Mouse (Mus musculus): ENCODE measurements around the gene Arhgap17. TPM values are rescaled to one million over a fixed set of nuclear protein-coding genes. Genes with fewer than 3 reads are reported as not detected.

The Arhgap17 gene
- polyA plus RNA-seq, 1 experiment from 2014 or later = 21.8 TPM

DNA sequence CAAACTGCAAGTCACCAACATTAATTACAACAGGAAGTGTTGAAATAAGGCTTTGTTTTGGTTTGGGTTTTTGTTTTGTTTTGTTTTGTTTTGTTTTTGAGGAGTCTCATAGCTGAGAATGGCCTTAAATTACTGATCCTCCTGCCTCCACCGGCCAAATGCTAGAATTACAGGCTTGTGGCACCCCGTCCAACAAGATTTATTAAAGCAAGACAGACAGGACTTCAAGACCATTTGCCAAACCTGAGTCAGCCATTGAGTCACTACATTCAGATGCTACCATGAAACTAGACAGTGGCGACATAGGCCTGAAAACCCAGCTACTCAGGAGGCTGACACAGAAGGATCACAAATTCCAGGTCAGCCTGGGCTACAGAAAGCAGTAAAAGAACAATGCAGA lies 1.8 kb upstream of the Arhgap17 start:
- H3K4me2 ChIP-seq (ENCODE audit: low read depth, low read length) = no peak overlapping the region
- no peaks in the 10 kb centered on the region for H3K27me3 ChIP-seq (replicated peaks; ENCODE audit: control insufficient read depth, insufficient read depth, low read length)
- ATAC-seq = no peak
- no peak overlapping the region for H3K27ac ChIP-seq (ENCODE audit: low read length)
- H3K4me3 ChIP-seq (ENCODE audit: low read length) = no peak overlapping the region
- H3K36me3 ChIP-seq (ENCODE audit: control insufficient read depth, insufficient read depth, low read length) = no peaks in the 10 kb centered on the region
- H3K9ac ChIP-seq (ENCODE audit: low read depth, low read length) = no peak overlapping the region
- 54% methylated on average over 3 of the region's 3 CpGs for WGBS
- H3K4me1 ChIP-seq (ENCODE audit: control insufficient read depth, insufficient read depth, low read length) = peaks cover 22% of the 10 kb centered on the region
- H3K9me3 ChIP-seq (ENCODE audit: control insufficient read depth, low read length) = no peaks in the 10 kb centered on the region

DNA sequence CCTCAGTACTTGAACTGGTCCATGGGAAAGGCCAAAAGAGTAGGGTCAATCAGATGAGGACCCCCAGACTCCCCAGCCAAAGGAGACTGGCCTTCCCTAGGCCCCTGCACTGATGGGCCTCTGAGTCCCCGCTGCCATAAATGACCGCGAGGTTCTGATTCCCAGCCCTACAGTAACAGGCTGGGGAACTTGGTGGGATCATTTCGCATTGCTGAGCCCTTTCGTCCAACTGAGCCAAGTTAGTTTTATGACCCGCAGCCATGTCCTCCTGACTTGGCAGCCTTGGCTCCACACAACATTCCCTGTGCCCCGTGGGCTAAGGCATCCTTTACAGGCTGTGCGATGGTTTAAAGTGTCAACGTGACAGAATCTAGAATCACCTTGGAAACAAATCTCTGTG lies 985 bp upstream of the Arhgap17 start:
- H3K27ac ChIP-seq (ENCODE audit: low read length) = peak overlapping the region; percentile 89
- 41% methylated on average over 9 of the region's 9 CpGs for WGBS

DNA sequence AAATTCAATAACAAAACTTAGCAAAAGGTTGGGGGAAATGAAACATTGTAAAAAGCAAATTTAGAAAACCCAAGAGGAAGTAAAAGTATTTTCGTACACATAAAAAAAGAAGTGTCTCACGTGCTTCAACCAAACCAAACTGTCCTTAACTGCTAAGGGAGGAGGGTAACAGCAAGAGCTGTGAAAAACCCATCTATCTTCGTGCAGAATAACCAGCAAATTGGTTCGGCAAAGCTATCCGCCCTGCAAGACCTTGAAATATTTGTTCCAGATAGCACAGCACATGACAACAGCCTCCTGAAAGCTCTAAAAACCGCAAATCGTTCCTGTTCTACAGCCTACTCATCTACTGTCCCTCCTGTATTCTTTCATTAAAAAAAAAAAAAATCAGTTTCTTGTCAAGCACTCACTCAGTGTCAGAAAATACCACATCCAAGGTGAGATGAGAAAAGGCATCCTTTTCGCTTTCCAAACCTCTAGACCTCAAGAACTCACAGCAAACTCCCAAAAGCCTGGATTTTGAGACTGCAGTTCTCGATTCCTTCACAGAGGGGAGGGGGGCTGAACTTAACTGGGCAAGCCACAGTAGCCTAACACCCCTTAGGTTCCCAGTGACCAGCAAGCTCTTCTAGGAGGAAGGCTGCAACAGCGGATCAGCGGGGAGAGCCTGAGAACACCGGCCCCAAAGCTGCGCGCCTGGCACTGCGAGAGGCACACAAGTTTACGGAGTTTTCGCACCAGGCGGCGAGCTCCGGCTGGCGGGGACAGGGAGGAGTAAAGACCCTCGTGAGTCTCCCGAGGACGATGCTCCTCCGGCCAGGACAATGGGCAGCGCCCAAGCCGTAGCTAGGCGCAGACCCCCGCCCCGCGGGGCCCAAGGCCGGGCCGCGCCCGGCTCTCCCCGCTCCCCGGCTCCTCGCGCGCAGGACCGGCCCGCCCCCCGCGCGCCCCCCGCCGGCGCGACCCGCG lies 653 bp downstream of the Arhgap17 start:
- Histone ChIP-seq H3K27me3 (replicated peaks; ENCODE audit: control insufficient read depth, insufficient read depth, low read length) (no peaks in the 10 kb centered on the region), H3K9me3 (ENCODE audit: control insufficient read depth, low read length) (no peaks in the 10 kb centered on the region), H3K36me3 (ENCODE audit: control insufficient read depth, insufficient read depth, low read length) (no peaks in the 10 kb centered on the region), H3K9ac (ENCODE audit: low read depth, low read length) (peak overlapping the region; percentile 92), H3K27ac (ENCODE audit: low read length) (peak overlapping the region; percentile 89), H3K4me1 (ENCODE audit: control insufficient read depth, insufficient read depth, low read length) (peaks cover 30% of the 10 kb centered on the region), H3K4me2 (ENCODE audit: low read depth, low read length) (peak overlapping the region; percentile 78), H3K4me3 (ENCODE audit: low read length) (peak overlapping the region; percentile 79)
- WGBS = 1% methylated on average over 48 of the region's 51 CpGs
- peak; percentile 59 for ATAC-seq

More for the DNA sequence above, 985 bp upstream of the Arhgap17 start:
- no peaks in the 10 kb centered on the region for H3K27me3 ChIP-seq (replicated peaks; ENCODE audit: control insufficient read depth, insufficient read depth, low read length)
- H3K4me2 ChIP-seq (ENCODE audit: low read depth, low read length) = peak overlapping the region; percentile 79
- H3K4me3 ChIP-seq (ENCODE audit: low read length) = peak overlapping the region; percentile 79
- H3K9me3 ChIP-seq (ENCODE audit: control insufficient read depth, low read length) = no peaks in the 10 kb centered on the region
- H3K4me1 ChIP-seq (ENCODE audit: control insufficient read depth, insufficient read depth, low read length) = peaks cover 29% of the 10 kb centered on the region
- no peaks in the 10 kb centered on the region for H3K36me3 ChIP-seq (ENCODE audit: control insufficient read depth, insufficient read depth, low read length)
- no peak for ATAC-seq
- peak overlapping the region; percentile 92 for H3K9ac ChIP-seq (ENCODE audit: low read depth, low read length)

DNA sequence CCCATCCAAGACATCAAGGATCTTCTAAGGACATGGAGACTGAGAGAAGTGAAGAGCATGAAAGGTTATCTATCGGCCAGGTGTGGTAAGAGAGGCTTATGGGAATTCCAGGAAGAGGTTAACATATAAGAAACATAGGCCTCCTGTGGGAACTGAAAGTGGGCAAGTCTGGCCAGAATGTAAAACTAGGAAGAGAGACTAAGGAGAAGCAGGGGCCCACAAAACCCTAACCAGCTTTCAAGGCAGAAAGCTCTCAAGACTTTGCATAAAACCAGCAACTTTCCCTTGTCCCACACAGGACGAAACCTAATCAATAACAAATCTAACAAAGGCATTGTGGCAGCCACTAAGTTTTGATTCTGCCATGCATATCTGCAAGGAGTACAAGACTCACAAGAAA lies 1.5 kb downstream of the Arhgap17 start:
- Histone ChIP-seq H3K9ac (ENCODE audit: low read depth, low read length) (peak overlapping the region; percentile 38), H3K4me1 (ENCODE audit: control insufficient read depth, insufficient read depth, low read length) (peaks cover 30% of the 10 kb centered on the region), H3K9me3 (ENCODE audit: control insufficient read depth, low read length) (no peaks in the 10 kb centered on the region), H3K4me2 (ENCODE audit: low read depth, low read length) (peak overlapping the region; percentile 78), H3K27me3 (replicated peaks; ENCODE audit: control insufficient read depth, insufficient read depth, low read length) (no peaks in the 10 kb centered on the region), H3K36me3 (ENCODE audit: control insufficient read depth, insufficient read depth, low read length) (no peaks in the 10 kb centered on the region), H3K4me3 (ENCODE audit: low read length) (peak overlapping the region; percentile 79), H3K27ac (ENCODE audit: low read length) (peak overlapping the region; percentile 39; the same call in 1 of the 2 replicates)
- ATAC-seq = no peak
- WGBS = 64% methylated on average over 2 of the region's 2 CpGs

DNA sequence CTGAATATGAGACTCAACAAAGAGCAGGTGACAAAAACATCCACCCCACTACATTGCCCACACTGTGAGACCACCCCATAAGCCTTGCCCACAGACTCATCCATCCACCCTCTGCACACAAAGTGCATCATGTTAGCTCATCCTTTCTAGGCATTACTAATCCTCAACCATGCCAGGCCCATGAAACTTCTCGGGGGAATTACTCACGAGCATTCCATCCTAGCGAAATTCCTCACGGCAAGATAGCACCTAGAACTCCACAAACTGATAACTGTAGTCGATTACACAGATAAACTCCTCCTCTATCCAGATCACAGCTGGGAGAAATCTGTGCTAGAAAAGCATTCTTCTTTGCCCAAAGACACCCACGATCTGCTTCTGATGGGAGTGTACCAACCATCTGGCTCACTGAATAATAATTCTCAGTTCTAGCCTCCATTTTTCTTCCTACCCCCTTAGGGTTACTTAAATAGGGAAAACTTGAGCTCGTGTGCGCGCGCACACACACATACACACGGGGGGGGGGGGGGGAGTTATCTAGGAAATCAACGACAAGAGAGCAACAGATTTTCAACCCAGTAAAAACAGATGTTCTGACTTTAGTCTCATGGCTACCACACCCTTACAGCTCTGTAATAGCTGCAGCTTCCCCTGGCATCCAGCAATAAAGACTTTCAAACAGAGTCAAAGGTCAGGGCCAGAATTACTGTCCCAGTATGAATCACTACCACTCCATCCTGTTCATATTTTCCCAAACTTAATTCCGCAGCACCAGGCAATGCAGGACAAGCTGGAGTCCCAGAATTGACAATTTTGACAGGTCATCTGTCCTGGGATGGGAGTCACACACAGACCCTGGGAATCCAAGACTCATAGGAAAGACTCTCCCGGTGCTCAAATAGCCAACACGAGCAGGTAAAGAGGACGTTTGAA lies 2.2 kb downstream of the Arhgap17 start:
- Histone ChIP-seq H3K4me3 (ENCODE audit: low read length) (peak overlapping the region; percentile 79), H3K27me3 (replicated peaks; ENCODE audit: control insufficient read depth, insufficient read depth, low read length) (no peaks in the 10 kb centered on the region), H3K9ac (ENCODE audit: low read depth, low read length) (peak overlapping the region; percentile 38), H3K36me3 (ENCODE audit: control insufficient read depth, insufficient read depth, low read length) (no peaks in the 10 kb centered on the region), H3K9me3 (ENCODE audit: control insufficient read depth, low read length) (no peaks in the 10 kb centered on the region), H3K4me2 (ENCODE audit: low read depth, low read length) (peak overlapping the region; percentile 78), H3K4me1 (ENCODE audit: control insufficient read depth, insufficient read depth, low read length) (peaks cover 30% of the 10 kb centered on the region), H3K27ac (ENCODE audit: low read length) (peak overlapping the region; percentile 60)
- ATAC-seq = no peak
- WGBS = 56% methylated on average over 16 of the region's 16 CpGs

DNA sequence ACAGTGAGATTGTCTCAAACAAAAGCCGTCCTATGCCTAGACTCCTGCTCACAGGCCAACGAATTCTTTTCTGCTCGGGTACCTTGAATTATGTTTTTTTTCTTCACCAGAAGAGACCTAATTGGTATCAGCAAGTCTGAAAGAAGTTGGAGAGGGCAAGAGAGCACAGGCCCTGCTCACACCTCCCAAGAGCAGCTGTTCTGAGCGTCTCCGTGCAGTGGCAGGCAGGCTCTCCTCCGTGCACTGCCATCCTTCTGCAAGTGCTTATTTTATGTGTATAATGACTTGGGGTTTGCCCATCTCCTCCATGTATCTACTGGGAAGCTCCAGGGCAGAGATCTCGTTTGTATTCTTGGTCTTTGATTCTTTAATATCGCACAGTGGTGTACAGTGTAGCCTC lies 2.9 kb downstream of the Arhgap17 start:
- no peak overlapping the region for H3K4me2 ChIP-seq (ENCODE audit: low read depth, low read length)
- peaks cover 30% of the 10 kb centered on the region for H3K4me1 ChIP-seq (ENCODE audit: control insufficient read depth, insufficient read depth, low read length)
- no peak overlapping the region for H3K9ac ChIP-seq (ENCODE audit: low read depth, low read length)
- no peak overlapping the region for H3K4me3 ChIP-seq (ENCODE audit: low read length)
- H3K27ac ChIP-seq (ENCODE audit: low read length) = peak overlapping the region; percentile 35; the same call in 1 of the 2 replicates
- no peak for ATAC-seq
- H3K36me3 ChIP-seq (ENCODE audit: control insufficient read depth, insufficient read depth, low read length) = no peaks in the 10 kb centered on the region
- no peaks in the 10 kb centered on the region for H3K27me3 ChIP-seq (replicated peaks; ENCODE audit: control insufficient read depth, insufficient read depth, low read length)
- WGBS = 84% methylated on average over 8 of the region's 8 CpGs
- H3K9me3 ChIP-seq (ENCODE audit: control insufficient read depth, low read length) = no peaks in the 10 kb centered on the region

DNA sequence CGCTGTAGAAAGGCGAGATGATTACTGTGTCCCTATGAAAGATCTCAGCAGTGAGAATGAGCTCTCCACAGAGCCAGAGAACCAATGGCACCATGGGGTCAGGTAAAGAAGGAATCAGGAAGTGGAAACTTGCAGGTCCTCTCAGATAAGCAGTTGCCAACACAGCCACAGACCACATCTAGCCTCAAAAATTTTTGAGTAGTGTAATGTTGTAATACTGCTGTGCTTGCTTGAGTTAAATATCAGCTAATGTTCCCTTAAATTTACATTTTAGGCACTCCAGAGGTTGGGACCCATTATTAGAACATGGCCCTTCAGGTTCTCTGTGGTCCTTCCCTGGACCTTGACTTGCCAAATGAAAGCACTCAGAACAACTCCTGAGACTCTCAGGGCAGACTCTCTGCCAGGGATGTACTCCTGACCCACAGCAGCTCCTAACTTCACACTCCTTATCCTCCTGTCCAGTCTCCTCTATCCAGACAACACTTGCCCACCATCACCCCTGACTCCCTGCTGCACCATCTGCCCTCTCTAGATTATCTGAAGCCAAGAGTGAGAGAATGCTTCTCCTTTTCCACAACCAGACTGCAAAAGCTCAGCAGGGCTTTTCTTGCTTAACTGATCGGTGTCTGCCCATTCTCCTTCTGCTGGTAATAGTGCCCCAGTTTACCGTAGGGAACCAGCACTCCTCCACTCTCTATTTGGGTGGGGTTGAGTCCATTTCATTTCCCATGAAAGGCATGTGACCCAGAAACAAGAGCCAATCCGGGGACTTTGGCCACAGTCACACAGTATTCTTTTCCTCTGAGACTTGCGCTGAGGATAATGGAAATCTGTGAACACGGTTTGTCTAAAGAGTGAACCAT lies 3.6 kb downstream of the Arhgap17 start:
- Histone ChIP-seq H3K4me1 (ENCODE audit: control insufficient read depth, insufficient read depth, low read length) (peaks cover 30% of the 10 kb centered on the region), H3K4me2 (ENCODE audit: low read depth, low read length) (no peak overlapping the region), H3K27ac (ENCODE audit: low read length) (peak overlapping the region; percentile 35; the same call in 1 of the 2 replicates), H3K27me3 (replicated peaks; ENCODE audit: control insufficient read depth, insufficient read depth, low read length) (no peaks in the 10 kb centered on the region), H3K36me3 (ENCODE audit: control insufficient read depth, insufficient read depth, low read length) (no peaks in the 10 kb centered on the region), H3K9me3 (ENCODE audit: control insufficient read depth, low read length) (no peaks in the 10 kb centered on the region), H3K4me3 (ENCODE audit: low read length) (no peak overlapping the region), H3K9ac (ENCODE audit: low read depth, low read length) (no peak overlapping the region)
- ATAC-seq = no peak
- WGBS = 66% methylated on average over 7 of the region's 7 CpGs

DNA sequence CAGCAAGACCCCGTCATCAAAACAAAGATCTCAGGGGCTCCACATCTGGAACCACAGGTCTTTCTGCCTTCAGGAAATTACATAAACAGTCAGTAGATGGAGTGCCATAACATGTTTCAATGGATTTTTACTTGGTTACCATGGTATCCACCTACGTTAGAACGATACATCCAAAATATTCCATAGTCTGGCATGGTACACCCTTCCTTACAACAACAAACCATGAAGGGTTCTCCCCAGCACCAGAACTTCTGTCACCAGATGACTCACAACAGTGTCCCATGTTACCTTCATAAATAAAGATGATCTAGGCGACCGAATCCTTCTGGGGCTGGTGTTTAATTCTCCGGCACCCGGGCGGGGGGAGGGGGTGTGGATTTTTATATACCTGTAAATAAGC lies 5.7 kb downstream of the Arhgap17 start:
- Histone ChIP-seq H3K27me3 (replicated peaks; ENCODE audit: control insufficient read depth, insufficient read depth, low read length) (no peaks in the 10 kb centered on the region), H3K9me3 (ENCODE audit: control insufficient read depth, low read length) (no peaks in the 10 kb centered on the region), H3K9ac (ENCODE audit: low read depth, low read length) (no peak overlapping the region), H3K4me2 (ENCODE audit: low read depth, low read length) (no peak overlapping the region), H3K36me3 (ENCODE audit: control insufficient read depth, insufficient read depth, low read length) (no peaks in the 10 kb centered on the region), H3K27ac (ENCODE audit: low read length) (no peak overlapping the region), H3K4me1 (ENCODE audit: control insufficient read depth, insufficient read depth, low read length) (peaks cover 27% of the 10 kb centered on the region), H3K4me3 (ENCODE audit: low read length) (no peak overlapping the region)
- 89% methylated on average over 8 of the region's 8 CpGs for WGBS
- no peak for ATAC-seq
